ENCODE assay signal across 8 mouse cellular contexts in the genomic region with DNA sequence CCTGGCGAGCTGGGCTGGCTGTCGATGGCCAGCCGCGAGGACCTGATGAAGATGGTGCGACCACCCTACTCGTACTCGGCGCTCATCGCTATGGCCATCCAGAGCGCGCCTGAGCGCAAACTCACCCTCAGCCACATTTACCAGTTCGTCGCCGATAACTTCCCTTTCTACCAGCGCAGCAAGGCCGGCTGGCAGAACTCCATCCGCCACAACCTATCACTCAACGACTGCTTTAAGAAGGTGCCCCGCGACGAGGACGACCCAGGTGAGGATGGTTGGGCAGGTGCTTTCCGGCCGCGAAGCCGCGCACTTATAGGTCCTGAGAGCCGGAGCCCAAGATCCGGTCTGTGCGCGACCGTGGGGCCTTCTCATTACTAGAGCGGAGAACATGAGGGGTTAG. TPM values are rescaled to one million over a fixed set of nuclear protein-coding genes. Genes with fewer than 3 reads are reported as not detected.
DNase-seq lines count a peak whose midpoint lies in the region; ATAC-seq lines count a peak whose summit lies in the region.

No protein-coding gene starts in this region.

- peaks cover 53% of the 10 kb centered on the region for H3K27me3 ChIP-seq in forebrain, embryonic 16.5 days (replicated peaks; ENCODE audit: control insufficient read depth, insufficient read depth, low read length)
- H3K27me3 ChIP-seq in liver, embryonic 16.5 days (ENCODE audit: control insufficient read depth, insufficient read depth, low read depth, low read length), result peaks cover 59% of the 10 kb centered on the region

- H3K4me1 ChIP-seq in forebrain, embryonic 16.5 days (replicated peaks; ENCODE audit: control insufficient read depth, insufficient read depth, low read length), result peaks cover 12% of the 10 kb centered on the region
- H3K4me1 ChIP-seq in liver, embryonic 16.5 days (ENCODE audit: control insufficient read depth, low read depth, low read length), result no peaks in the 10 kb centered on the region; the same call in 1 of the 2 replicates

- peak; percentile 15; the same call in 1 of the 2 replicates for ATAC-seq in forebrain, embryonic 16.5 days
- no peak for ATAC-seq in liver, embryonic 16.5 days (ENCODE audit: low read depth)
- no peak for ATAC-seq in monocyte, adult 5-6 weeks (replicated peaks; ENCODE audit: insufficient number of reproducible peaks, low FRiP score, low TSS enrichment, poor library complexity, severe bottlenecking)

- WGBS in forebrain, embryonic 16.5 days, result 1% methylated on average over 34 of the region's 34 CpGs
- WGBS in liver, embryonic 16.5 days (ENCODE audit: insufficient replicate concordance), result 1% methylated on average over 34 of the region's 34 CpGs

- H3K4me2 ChIP-seq in forebrain, embryonic 16.5 days (ENCODE audit: low read length), result peak overlapping the region; percentile 86
- peak overlapping the region; percentile 42; the same call in 1 of the 2 replicates for H3K4me2 ChIP-seq in liver, embryonic 16.5 days (ENCODE audit: low read depth, low read length)

- peak overlapping the region; percentile 48 for H3K4me3 ChIP-seq in forebrain, embryonic 16.5 days (replicated peaks; ENCODE audit: low read length)
- peak overlapping the region; percentile 32 for H3K4me3 ChIP-seq in liver, embryonic 16.5 days (ENCODE audit: low read depth, low read length)

- H3K36me3 ChIP-seq in forebrain, embryonic 16.5 days (ENCODE audit: control insufficient read depth, insufficient read depth), result no peaks in the 10 kb centered on the region
- no peaks in the 10 kb centered on the region for H3K36me3 ChIP-seq in liver, embryonic 16.5 days (ENCODE audit: control insufficient read depth, insufficient read depth)

- no peaks in the 10 kb centered on the region for H3K9me3 ChIP-seq in forebrain, embryonic 16.5 days (ENCODE audit: control insufficient read depth, low read length)
- no peaks in the 10 kb centered on the region for H3K9me3 ChIP-seq in liver, embryonic 16.5 days (replicated peaks; ENCODE audit: control insufficient read depth, low read length)

- DNase-seq in adrenal gland, adult 2 months, result peak; percentile 7
- no peak for DNase-seq in adrenal gland, postnatal 36 days
- peak; percentile 2 to 5 for DNase-seq in left cerebral cortex, adult 18-20 months (ENCODE audit: low spot score in 2 of 2)
- DNase-seq in left cerebral cortex, postnatal 14 days (ENCODE audit: low spot score in 2 of 2), result no peak
- DNase-seq in ovary, postnatal 14 days (ENCODE audit: low spot score), result no peak

- intact Hi-C loops in left cerebral cortex, postnatal 14 days (cut with DNase I), result no loop called here

- no peak overlapping the region for H3K27ac ChIP-seq in forebrain, embryonic 16.5 days (ENCODE audit: low read length)
- H3K27ac ChIP-seq in liver, embryonic 16.5 days (ENCODE audit: low read length), result no peak overlapping the region

- H3K9ac ChIP-seq in forebrain, embryonic 16.5 days (replicated peaks; ENCODE audit: low read depth, low read length), result peak overlapping the region; percentile 35
- no peak overlapping the region for H3K9ac ChIP-seq in liver, embryonic 16.5 days (ENCODE audit: low read depth, low read length)

RNA-seq across cellular contexts. Expression of a gene that starts 0.6 kb away (rescaled TPM):
- not detected for total RNA-seq in adrenal gland, adult 2 months (2021)
- polyA plus RNA-seq in adrenal gland, adult 2 months (2012; rRNA removed), result not detected in 2 replicates
- not detected for total RNA-seq in adrenal gland, postnatal 36 days (2021)
- not detected for total RNA-seq in left cerebral cortex, adult 18-20 months (2021)
- not detected for total RNA-seq in left cerebral cortex, postnatal 14 days (2021)
- not detected in 2 replicates for polyA plus RNA-seq in forebrain, embryonic 16.5 days (2015; fragmentation: Nextera tagmentation; extraction: Ambion mirVana)
- not detected in 2 replicates for polyA plus RNA-seq in liver, embryonic 16.5 days (2015; fragmentation: Nextera tagmentation; extraction: Ambion mirVana)
- total RNA-seq in monocyte, adult 5-6 weeks (2017), result not detected in 3 replicates

RNA-seq across cellular contexts. Expression of a gene that starts 38.2 kb away (rescaled TPM):
- total RNA-seq in adrenal gland, adult 2 months (2021), result not detected
- polyA plus RNA-seq in adrenal gland, adult 2 months (2012; rRNA removed), result not detected in 2 replicates
- not detected for total RNA-seq in adrenal gland, postnatal 36 days (2021)
- not detected for total RNA-seq in left cerebral cortex, adult 18-20 months (2021)
- total RNA-seq in left cerebral cortex, postnatal 14 days (2021), result not detected
- not detected in 2 replicates for polyA plus RNA-seq in forebrain, embryonic 16.5 days (2015; fragmentation: Nextera tagmentation; extraction: Ambion mirVana)
- polyA plus RNA-seq in liver, embryonic 16.5 days (2015; fragmentation: Nextera tagmentation; extraction: Ambion mirVana), result not detected in 2 replicates
- not detected in 3 replicates for total RNA-seq in monocyte, adult 5-6 weeks (2017)

Comparison
In these comparisons a context has a peak if more than half of its experiments do, and no peak if none do; other contexts are left out.
1. DNase-seq: peak in adrenal gland, adult 2 months (single experiment) and left cerebral cortex, adult 18-20 months (2 of 2); none in adrenal gland, postnatal 36 days (0 of 2), left cerebral cortex, postnatal 14 days (0 of 2) and ovary, postnatal 14 days (single experiment).